8 mouse cellular contexts compared by ENCODE assay signal in the genomic region with DNA sequence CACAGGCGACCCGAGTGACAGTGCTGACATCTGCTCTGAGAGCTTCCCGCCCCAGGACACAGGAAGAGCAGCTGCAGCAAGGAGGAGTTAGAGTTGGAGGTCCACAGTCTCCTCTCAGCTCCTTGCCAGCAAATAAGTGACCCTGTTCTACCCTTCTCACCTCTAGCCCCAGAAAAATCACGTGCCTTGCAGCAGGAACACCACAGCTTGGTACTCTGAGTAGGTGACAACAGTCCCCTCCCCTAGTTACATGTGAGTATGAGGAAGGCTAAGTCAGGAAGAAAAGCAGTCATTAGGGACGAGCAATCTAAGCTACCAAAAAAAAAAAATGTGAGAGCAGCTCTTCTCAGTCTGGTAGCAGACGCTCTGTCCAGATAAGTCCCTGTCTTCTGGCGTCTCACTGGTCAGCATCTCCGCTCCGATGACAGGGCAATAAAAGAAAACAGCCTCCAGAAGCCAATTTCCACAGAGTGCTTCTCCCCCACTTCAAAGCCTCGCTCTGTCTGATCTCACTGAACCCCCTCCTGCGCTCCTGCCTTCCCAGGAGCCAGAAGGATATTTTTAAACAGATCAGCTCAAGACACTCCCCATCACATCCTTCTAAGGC. TPM values are rescaled to one million over a fixed set of nuclear protein-coding genes. Genes with fewer than 3 reads are reported as not detected.
DNase-seq lines count a peak whose midpoint lies in the region; ATAC-seq lines count a peak whose summit lies in the region.

No protein-coding gene starts in this region.

- peak overlapping the region; percentile 19 for H3K4me3 ChIP-seq in heart, embryonic 12.5 days
- H3K4me3 ChIP-seq in heart, embryonic 15.5 days = peak overlapping the region; percentile 9; the same call in 1 of the 2 replicates
- 0 out of 2 replicates have a peak overlapping the region, but pooled peaks have one; percentile 11 for H3K4me3 ChIP-seq in liver, embryonic 11.5 days (ENCODE audit: low read depth, low read length)

- no peak for DNase-seq in heart, postnatal 4 days
- DNase-seq in cerebellum, adult 9-11 months = peak; percentile 45
- no peak for DNase-seq in liver, embryonic 11.5 days (ENCODE audit: low spot score)
- peak; percentile 53 for DNase-seq in telencephalon, adult 2 months (ENCODE audit: low read depth, low spot score)
- no peak for DNase-seq in adrenal gland, postnatal 4 days (ENCODE audit: low spot score in 2 of 2)
- DNase-seq in layer of hippocampus, adult 18-20 months (ENCODE audit: low spot score in 2 of 2) = no peak

- WGBS in heart, embryonic 12.5 days = 8% methylated on average over 11 of the region's 11 CpGs
- 9% methylated on average over 11 of the region's 11 CpGs for WGBS in heart, embryonic 15.5 days
- WGBS in liver, embryonic 11.5 days = 12% methylated on average over 11 of the region's 11 CpGs

- no peaks in the 10 kb centered on the region for H3K27me3 ChIP-seq in heart, embryonic 12.5 days (replicated peaks)
- H3K27me3 ChIP-seq in heart, embryonic 15.5 days = no peaks in the 10 kb centered on the region
- H3K27me3 ChIP-seq in liver, embryonic 11.5 days (replicated peaks; ENCODE audit: control insufficient read depth, insufficient read depth, low read length) = no peaks in the 10 kb centered on the region

- H3K36me3 ChIP-seq in heart, embryonic 12.5 days = no peaks in the 10 kb centered on the region
- no peaks in the 10 kb centered on the region for H3K36me3 ChIP-seq in heart, embryonic 15.5 days
- no peaks in the 10 kb centered on the region; the same call in 1 of the 2 replicates for H3K36me3 ChIP-seq in liver, embryonic 11.5 days (ENCODE audit: control insufficient read depth, insufficient read depth, low read length)

- peak; percentile 72 for ATAC-seq in heart, embryonic 12.5 days (ENCODE audit: insufficient number of reproducible peaks, low FRiP score)
- ATAC-seq in heart, embryonic 15.5 days (replicated peaks; ENCODE audit: insufficient number of reproducible peaks, insufficient read depth, low FRiP score, low read depth) = peak; percentile 61
- ATAC-seq in liver, embryonic 11.5 days (replicated peaks; ENCODE audit: low FRiP score) = peak; percentile 60

- H3K27ac ChIP-seq in heart, embryonic 12.5 days (ENCODE audit: poor library complexity, severe bottlenecking) = peak overlapping the region; percentile 94
- H3K27ac ChIP-seq in heart, embryonic 15.5 days = peak overlapping the region; percentile 74
- peak overlapping the region; percentile 75 for H3K27ac ChIP-seq in liver, embryonic 11.5 days (ENCODE audit: low read depth, low read length)

- H3K9ac ChIP-seq in heart, embryonic 12.5 days = peak overlapping the region; percentile 55
- H3K9ac ChIP-seq in heart, embryonic 15.5 days = no peak overlapping the region
- peak overlapping the region; percentile 7 for H3K9ac ChIP-seq in liver, embryonic 11.5 days (ENCODE audit: low read depth, low read length)

- peaks cover 89% of the 10 kb centered on the region for H3K4me1 ChIP-seq in heart, embryonic 12.5 days (replicated peaks)
- peaks cover 81% of the 10 kb centered on the region for H3K4me1 ChIP-seq in heart, embryonic 15.5 days (replicated peaks)
- H3K4me1 ChIP-seq in liver, embryonic 11.5 days (replicated peaks; ENCODE audit: control insufficient read depth, insufficient read depth, low read length) = peaks cover 61% of the 10 kb centered on the region

- peak overlapping the region; percentile 61 for H3K4me2 ChIP-seq in heart, embryonic 12.5 days
- H3K4me2 ChIP-seq in heart, embryonic 15.5 days = peak overlapping the region; percentile 47
- H3K4me2 ChIP-seq in liver, embryonic 11.5 days = peak overlapping the region; percentile 46

- H3K9me3 ChIP-seq in heart, embryonic 12.5 days (replicated peaks) = no peaks in the 10 kb centered on the region
- H3K9me3 ChIP-seq in heart, embryonic 15.5 days (replicated peaks) = no peaks in the 10 kb centered on the region
- H3K9me3 ChIP-seq in liver, embryonic 11.5 days (ENCODE audit: control insufficient read depth, low read length) = no peaks in the 10 kb centered on the region

RNA-seq across cellular contexts. Expression of gene Ptpn11, which starts 6.1 kb away (rescaled TPM):
- 22.9 and 24.3 TPM in 2 replicates for polyA plus RNA-seq in heart, embryonic 12.5 days (2016; fragmentation: Nextera tagmentation; extraction: Ambion mirVana)
- 100 to 1,000 TPM in 1 of 2 experiments, 10 to 100 TPM in 1; 99.0 to 107 TPM for total RNA-seq in heart, postnatal 4 days (2021)
- polyA plus RNA-seq in heart, embryonic 15.5 days (2015; fragmentation: Nextera tagmentation; extraction: Ambion mirVana) = 18.5 and 20.0 TPM in 2 replicates
- polyA plus RNA-seq in liver, embryonic 11.5 days (2014; fragmentation: Nextera tagmentation; extraction: Ambion mirVana) = 21.5 TPM in 2 replicates
- total RNA-seq in adrenal gland, postnatal 4 days (2021) = 10 to 100 TPM; 87.4 TPM
- 100 to 1,000 TPM; 104 to 106 TPM for total RNA-seq in layer of hippocampus, adult 18-20 months (2021)

RNA-seq across cellular contexts. Expression of gene Rpl6, which starts 19.2 kb away (rescaled TPM):
- 377 and 402 TPM in 2 replicates for polyA plus RNA-seq in heart, embryonic 12.5 days (2016; fragmentation: Nextera tagmentation; extraction: Ambion mirVana)
- 100 to 1,000 TPM; 820 to 822 TPM for total RNA-seq in heart, postnatal 4 days (2021)
- 323 and 339 TPM in 2 replicates for polyA plus RNA-seq in heart, embryonic 15.5 days (2015; fragmentation: Nextera tagmentation; extraction: Ambion mirVana)
- 959 and 1,036 TPM in 2 replicates for polyA plus RNA-seq in liver, embryonic 11.5 days (2014; fragmentation: Nextera tagmentation; extraction: Ambion mirVana)
- total RNA-seq in adrenal gland, postnatal 4 days (2021) = 1,000 to 10,000 TPM; 1,172 to 1,181 TPM
- 100 to 1,000 TPM; 493 to 505 TPM for total RNA-seq in layer of hippocampus, adult 18-20 months (2021)

RNA-seq across cellular contexts. Expression of gene Hectd4, which starts 35.0 kb away (rescaled TPM):
- polyA plus RNA-seq in heart, embryonic 12.5 days (2016; fragmentation: Nextera tagmentation; extraction: Ambion mirVana) = 5.1 and 6.8 TPM in 2 replicates
- 10 to 100 TPM; 22.7 to 25.8 TPM for total RNA-seq in heart, postnatal 4 days (2021)
- polyA plus RNA-seq in heart, embryonic 15.5 days (2015; fragmentation: Nextera tagmentation; extraction: Ambion mirVana) = 3.0 and 4.4 TPM in 2 replicates
- 11.8 and 16.3 TPM in 2 replicates for polyA plus RNA-seq in liver, embryonic 11.5 days (2014; fragmentation: Nextera tagmentation; extraction: Ambion mirVana)
- 10 to 100 TPM; 25.0 to 32.0 TPM for total RNA-seq in adrenal gland, postnatal 4 days (2021)
- 100 to 1,000 TPM; 156 to 168 TPM for total RNA-seq in layer of hippocampus, adult 18-20 months (2021)

Comparison
In these comparisons a context has a peak if more than half of its experiments do, and no peak if none do; other contexts are left out.
1. DNase-seq: peak in cerebellum, adult 9-11 months (single experiment) and telencephalon, adult 2 months (single experiment); none in heart, postnatal 4 days (single experiment), liver, embryonic 11.5 days (single experiment), adrenal gland, postnatal 4 days (0 of 2) and layer of hippocampus, adult 18-20 months (0 of 2).
2. RNA of gene Hectd4, which starts 35.0 kb away (total RNA-seq): 156 to 168 TPM in layer of hippocampus, adult 18-20 months; 25.0 to 32.0 TPM in adrenal gland, postnatal 4 days and 22.7 to 25.8 TPM in heart, postnatal 4 days; every median in the first group is over 4 times any median in the second.
3. Peak in every context shown above with its lines, with median percentiles within 50 percentile points of each other: ATAC-seq, H3K27ac ChIP-seq, H3K4me2 ChIP-seq and H3K4me3 ChIP-seq.